ENCODE assay signal across 8 mouse cellular contexts in genomic region chr5:123059757-123060520, GRCm38 (mm10). TPM values are rescaled to one million over a fixed set of nuclear protein-coding genes. Genes with fewer than 3 reads are reported as not detected.
DNase-seq lines count a peak whose midpoint lies in the region; ATAC-seq and TF ChIP-seq lines count a peak whose summit lies in the region.

No protein-coding gene starts in this region.

- no peaks in the 10 kb centered on the region for H3K27me3 ChIP-seq in hindbrain, embryonic 11.5 days (ENCODE audit: control insufficient read depth, insufficient read depth, low read length)
- H3K27me3 ChIP-seq in hindbrain, embryonic 13.5 days: no peaks in the 10 kb centered on the region
- H3K27me3 ChIP-seq in G1E (ENCODE audit: insufficient read depth, low read length): no peaks in the 10 kb centered on the region
- no peaks in the 10 kb centered on the region for H3K27me3 ChIP-seq in embryonic facial prominence, embryonic 10.5 days (replicated peaks; ENCODE audit: low read depth, poor library complexity, severe bottlenecking)
- no peaks in the 10 kb centered on the region for H3K27me3 ChIP-seq in intestine, embryonic 14.5 days (replicated peaks; ENCODE audit: control insufficient read depth, insufficient read depth, low read length)
- no peaks in the 10 kb centered on the region for H3K27me3 ChIP-seq in liver, postnatal 0 days (ENCODE audit: insufficient read depth, low read length)
- H3K27me3 ChIP-seq in stomach, embryonic 16.5 days (ENCODE audit: control insufficient read depth, insufficient read depth, low read length): no peaks in the 10 kb centered on the region
- H3K27me3 ChIP-seq in forebrain, embryonic 15.5 days: no peaks in the 10 kb centered on the region

- no peak overlapping the region for H3K27ac ChIP-seq in hindbrain, embryonic 11.5 days (ENCODE audit: low read depth, low read length)
- H3K27ac ChIP-seq in hindbrain, embryonic 13.5 days: no peak overlapping the region
- H3K27ac ChIP-seq in embryonic facial prominence, embryonic 10.5 days (replicated peaks): peak overlapping the region; percentile 48
- peak overlapping the region; percentile 60 for H3K27ac ChIP-seq in intestine, embryonic 14.5 days (ENCODE audit: low read depth)
- H3K27ac ChIP-seq in liver, postnatal 0 days (ENCODE audit: low read depth): no peak overlapping the region
- H3K27ac ChIP-seq in stomach, embryonic 16.5 days (ENCODE audit: low read length): peak overlapping the region; percentile 64
- H3K27ac ChIP-seq in forebrain, embryonic 15.5 days (replicated peaks): no peak overlapping the region

- H3K9ac ChIP-seq in hindbrain, embryonic 11.5 days (ENCODE audit: low read depth, low read length): no peak overlapping the region
- H3K9ac ChIP-seq in hindbrain, embryonic 13.5 days: no peak overlapping the region
- no peak overlapping the region for H3K9ac ChIP-seq in intestine, embryonic 14.5 days (ENCODE audit: low read length)
- no peak overlapping the region for H3K9ac ChIP-seq in liver, postnatal 0 days (replicated peaks)
- H3K9ac ChIP-seq in stomach, embryonic 16.5 days (ENCODE audit: low read length): peak overlapping the region; percentile 18
- no peak overlapping the region for H3K9ac ChIP-seq in forebrain, embryonic 15.5 days (replicated peaks)

- no peaks in the 10 kb centered on the region for H3K4me1 ChIP-seq in hindbrain, embryonic 11.5 days (replicated peaks; ENCODE audit: control insufficient read depth, insufficient read depth, low read length)
- peaks cover 7% of the 10 kb centered on the region; the same call in 1 of the 2 replicates for H3K4me1 ChIP-seq in hindbrain, embryonic 13.5 days (replicated peaks)
- peaks cover 27% of the 10 kb centered on the region for H3K4me1 ChIP-seq in G1E (ENCODE audit: insufficient read depth, low read depth, low read length)
- H3K4me1 ChIP-seq in embryonic facial prominence, embryonic 10.5 days: peaks cover 22% of the 10 kb centered on the region
- no peaks in the 10 kb centered on the region; the same call in 1 of the 2 replicates for H3K4me1 ChIP-seq in intestine, embryonic 14.5 days (replicated peaks; ENCODE audit: control insufficient read depth, insufficient read depth, low read length)
- peaks cover 14% of the 10 kb centered on the region for H3K4me1 ChIP-seq in liver, postnatal 0 days (ENCODE audit: insufficient read depth)
- peaks cover 13% of the 10 kb centered on the region for H3K4me1 ChIP-seq in stomach, embryonic 16.5 days (ENCODE audit: control insufficient read depth, insufficient read depth, low read length)
- H3K4me1 ChIP-seq in forebrain, embryonic 15.5 days: peaks cover 7% of the 10 kb centered on the region

- peak; percentile 55; the same call in 1 of the 2 replicates for TF ChIP-seq CTCF in G1E (IDR thresholded peaks at IDR 0.05; ENCODE audit: low read depth, low read length)
- peak; percentile 81 for TF ChIP-seq CTCF in liver, postnatal 0 days (IDR thresholded peaks at IDR 0.05; ENCODE audit: low read depth)

- WGBS in hindbrain, embryonic 11.5 days: 43% methylated on average over 14 of the region's 14 CpGs
- 47% methylated on average over 14 of the region's 14 CpGs for WGBS in hindbrain, embryonic 13.5 days
- WGBS in embryonic facial prominence, embryonic 10.5 days: 32% methylated on average over 14 of the region's 14 CpGs
- WGBS in intestine, embryonic 14.5 days: 13% methylated on average over 14 of the region's 14 CpGs
- 39% methylated on average over 14 of the region's 14 CpGs for WGBS in liver, postnatal 0 days (ENCODE audit: insufficient replicate concordance)
- WGBS in stomach, embryonic 16.5 days: 14% methylated on average over 14 of the region's 14 CpGs
- 29% methylated on average over 14 of the region's 14 CpGs for WGBS in forebrain, embryonic 15.5 days

- no peak overlapping the region for H3K4me3 ChIP-seq in hindbrain, embryonic 11.5 days (ENCODE audit: low read depth, low read length)
- no peak overlapping the region for H3K4me3 ChIP-seq in hindbrain, embryonic 13.5 days
- no peak overlapping the region for H3K4me3 ChIP-seq in G1E (ENCODE audit: low read depth, low read length)
- peak overlapping the region; percentile 18; the same call in 1 of the 2 replicates for H3K4me3 ChIP-seq in embryonic facial prominence, embryonic 10.5 days
- H3K4me3 ChIP-seq in intestine, embryonic 14.5 days (ENCODE audit: low read depth, low read length): no peak overlapping the region
- no peak overlapping the region for H3K4me3 ChIP-seq in liver, postnatal 0 days (ENCODE audit: low read depth, low read length)
- H3K4me3 ChIP-seq in stomach, embryonic 16.5 days (replicated peaks; ENCODE audit: low read length): no peak overlapping the region
- H3K4me3 ChIP-seq in forebrain, embryonic 15.5 days: no peak overlapping the region

- no peaks in the 10 kb centered on the region for H3K9me3 ChIP-seq in hindbrain, embryonic 11.5 days (ENCODE audit: control insufficient read depth, low read length)
- no peaks in the 10 kb centered on the region for H3K9me3 ChIP-seq in hindbrain, embryonic 13.5 days
- H3K9me3 ChIP-seq in G1E (replicated peaks): no peaks in the 10 kb centered on the region
- H3K9me3 ChIP-seq in embryonic facial prominence, embryonic 10.5 days: no peaks in the 10 kb centered on the region
- H3K9me3 ChIP-seq in intestine, embryonic 14.5 days (ENCODE audit: control insufficient read depth, low read length): no peaks in the 10 kb centered on the region
- no peaks in the 10 kb centered on the region for H3K9me3 ChIP-seq in liver, postnatal 0 days (ENCODE audit: low read length)
- H3K9me3 ChIP-seq in stomach, embryonic 16.5 days (replicated peaks; ENCODE audit: control insufficient read depth, low read length): no peaks in the 10 kb centered on the region
- 0 out of 2 replicates have a peak, but pooled peaks cover 4% of the 10 kb centered on the region for H3K9me3 ChIP-seq in forebrain, embryonic 15.5 days

- ATAC-seq in hindbrain, embryonic 11.5 days (ENCODE audit: low FRiP score): no peak
- ATAC-seq in hindbrain, embryonic 13.5 days (ENCODE audit: low FRiP score): no peak
- ATAC-seq in G1E (ENCODE audit: extremely low read depth, insufficient number of reproducible peaks, low FRiP score, poor library complexity, severe bottlenecking): no peak
- ATAC-seq in intestine, embryonic 14.5 days (replicated peaks; ENCODE audit: low FRiP score, low TSS enrichment, low read depth): 0 out of 2 replicates have a peak, but pooled peaks have one; percentile 24
- no peak for ATAC-seq in liver, postnatal 0 days
- ATAC-seq in stomach, embryonic 16.5 days (ENCODE audit: insufficient read depth, low FRiP score): no peak
- ATAC-seq in forebrain, embryonic 15.5 days (replicated peaks): no peak

- peak; percentile 51 for DNase-seq in hindbrain, embryonic 11.5 days (ENCODE audit: low spot score)
- no peak for DNase-seq in G1E (ENCODE audit: low spot score)
- peak; percentile 51 for DNase-seq in embryonic facial prominence, embryonic 10.5 days (ENCODE audit: low spot score)
- peak; percentile 72 for DNase-seq in intestine, embryonic 14.5 days (ENCODE audit: low spot score)
- peak; percentile 54 for DNase-seq in liver, postnatal 0 days

- H3K4me2 ChIP-seq in hindbrain, embryonic 11.5 days (replicated peaks; ENCODE audit: low read depth, low read length): no peak overlapping the region
- no peak overlapping the region for H3K4me2 ChIP-seq in hindbrain, embryonic 13.5 days
- peak overlapping the region; percentile 20 for H3K4me2 ChIP-seq in intestine, embryonic 14.5 days (ENCODE audit: low read length)
- H3K4me2 ChIP-seq in liver, postnatal 0 days (ENCODE audit: low read depth, low read length): no peak overlapping the region
- peak overlapping the region; percentile 34 for H3K4me2 ChIP-seq in stomach, embryonic 16.5 days (ENCODE audit: low read depth, low read length)
- H3K4me2 ChIP-seq in forebrain, embryonic 15.5 days (replicated peaks): no peak overlapping the region

- no peaks in the 10 kb centered on the region for H3K36me3 ChIP-seq in hindbrain, embryonic 11.5 days (ENCODE audit: control insufficient read depth, insufficient read depth, low read length)
- H3K36me3 ChIP-seq in hindbrain, embryonic 13.5 days: no peaks in the 10 kb centered on the region
- no peaks in the 10 kb centered on the region for H3K36me3 ChIP-seq in G1E (replicated peaks)
- H3K36me3 ChIP-seq in embryonic facial prominence, embryonic 10.5 days (replicated peaks): no peaks in the 10 kb centered on the region
- H3K36me3 ChIP-seq in intestine, embryonic 14.5 days (ENCODE audit: control insufficient read depth, insufficient read depth, low read length): no peaks in the 10 kb centered on the region
- H3K36me3 ChIP-seq in liver, postnatal 0 days (replicated peaks; ENCODE audit: insufficient read depth, low read length): no peaks in the 10 kb centered on the region
- no peaks in the 10 kb centered on the region for H3K36me3 ChIP-seq in stomach, embryonic 16.5 days (ENCODE audit: control insufficient read depth, insufficient read depth, low read length)
- no peaks in the 10 kb centered on the region for H3K36me3 ChIP-seq in forebrain, embryonic 15.5 days

- no peak for TF ChIP-seq EP300 in liver, postnatal 0 days (IDR thresholded peaks at IDR 0.05; ENCODE audit: low read depth)

RNA-seq across cellular contexts. Expression of gene Tmem120b, which starts 8.3 kb away (rescaled TPM):
- 7.8 and 9.0 TPM in 2 replicates for polyA plus RNA-seq in hindbrain, embryonic 11.5 days (2014; fragmentation: Nextera tagmentation; extraction: Ambion mirVana)
- polyA plus RNA-seq in hindbrain, embryonic 13.5 days (2015; fragmentation: Nextera tagmentation; extraction: Ambion mirVana): 18.0 and 18.6 TPM in 2 replicates
- total RNA-seq in G1E (2014; fragmentation: Nextera tagmentation): 2.3 TPM in 1 of 2 replicates, not detected in the other
- 0.93 and 1.3 TPM in 2 replicates for total RNA-seq in G1E (2017)
- polyA plus RNA-seq in G1E (2012): 0.53 and 0.59 TPM in 2 replicates
- polyA plus RNA-seq in embryonic facial prominence, embryonic 10.5 days (2016; fragmentation: Nextera tagmentation; extraction: Ambion mirVana): 11.3 and 11.9 TPM in 2 replicates
- 8.9 and 10.0 TPM in 2 replicates for polyA plus RNA-seq in intestine, embryonic 14.5 days (2014; fragmentation: Nextera tagmentation; extraction: Ambion mirVana)
- 12.0 and 12.8 TPM in 2 replicates for polyA plus RNA-seq in liver, postnatal 0 days (2015; fragmentation: Nextera tagmentation; extraction: Ambion mirVana)
- polyA plus RNA-seq in stomach, embryonic 16.5 days (2015; fragmentation: Nextera tagmentation; extraction: Ambion mirVana): 13.7 and 15.3 TPM in 2 replicates
- polyA plus RNA-seq in forebrain, embryonic 15.5 days (2015; fragmentation: Nextera tagmentation; extraction: Ambion mirVana): 16.0 and 16.9 TPM in 2 replicates

RNA-seq across cellular contexts. Expression of gene Morn3, which starts 13.1 kb away (rescaled TPM):
- polyA plus RNA-seq in hindbrain, embryonic 11.5 days (2014; fragmentation: Nextera tagmentation; extraction: Ambion mirVana): 0.77 and 1.0 TPM in 2 replicates
- 0.65 and 1.5 TPM in 2 replicates for polyA plus RNA-seq in hindbrain, embryonic 13.5 days (2015; fragmentation: Nextera tagmentation; extraction: Ambion mirVana)
- not detected in 2 replicates for total RNA-seq in G1E (2014; fragmentation: Nextera tagmentation)
- 0.23 TPM in 1 of 2 replicates, not detected in the other for total RNA-seq in G1E (2017)
- polyA plus RNA-seq in G1E (2012): not detected in 2 replicates
- polyA plus RNA-seq in embryonic facial prominence, embryonic 10.5 days (2016; fragmentation: Nextera tagmentation; extraction: Ambion mirVana): not detected in 2 replicates
- polyA plus RNA-seq in intestine, embryonic 14.5 days (2014; fragmentation: Nextera tagmentation; extraction: Ambion mirVana): 0.54 and 1.5 TPM in 2 replicates
- polyA plus RNA-seq in liver, postnatal 0 days (2015; fragmentation: Nextera tagmentation; extraction: Ambion mirVana): not detected in 2 replicates
- 1.0 TPM in 1 of 2 replicates, not detected in the other for polyA plus RNA-seq in stomach, embryonic 16.5 days (2015; fragmentation: Nextera tagmentation; extraction: Ambion mirVana)
- polyA plus RNA-seq in forebrain, embryonic 15.5 days (2015; fragmentation: Nextera tagmentation; extraction: Ambion mirVana): 1.1 and 2.2 TPM in 2 replicates

RNA-seq across cellular contexts. Expression of gene Orai1, which starts 45.1 kb away (rescaled TPM):
- polyA plus RNA-seq in hindbrain, embryonic 11.5 days (2014; fragmentation: Nextera tagmentation; extraction: Ambion mirVana): 10.1 and 12.7 TPM in 2 replicates
- 11.8 and 12.3 TPM in 2 replicates for polyA plus RNA-seq in hindbrain, embryonic 13.5 days (2015; fragmentation: Nextera tagmentation; extraction: Ambion mirVana)
- total RNA-seq in G1E (2014; fragmentation: Nextera tagmentation): 16.0 and 18.8 TPM in 2 replicates
- total RNA-seq in G1E (2017): 7.1 and 10.2 TPM in 2 replicates
- polyA plus RNA-seq in G1E (2012): 16.4 and 18.1 TPM in 2 replicates
- polyA plus RNA-seq in embryonic facial prominence, embryonic 10.5 days (2016; fragmentation: Nextera tagmentation; extraction: Ambion mirVana): 8.4 and 8.7 TPM in 2 replicates
- 15.6 and 17.7 TPM in 2 replicates for polyA plus RNA-seq in intestine, embryonic 14.5 days (2014; fragmentation: Nextera tagmentation; extraction: Ambion mirVana)
- 12.4 and 13.1 TPM in 2 replicates for polyA plus RNA-seq in liver, postnatal 0 days (2015; fragmentation: Nextera tagmentation; extraction: Ambion mirVana)
- 16.6 and 18.3 TPM in 2 replicates for polyA plus RNA-seq in stomach, embryonic 16.5 days (2015; fragmentation: Nextera tagmentation; extraction: Ambion mirVana)
- polyA plus RNA-seq in forebrain, embryonic 15.5 days (2015; fragmentation: Nextera tagmentation; extraction: Ambion mirVana): 14.0 and 14.9 TPM in 2 replicates

Comparison
In these comparisons a context has a peak if more than half of its experiments do, and no peak if none do; other contexts are left out.
1. H3K27ac ChIP-seq: peak in embryonic facial prominence, embryonic 10.5 days (single experiment), intestine, embryonic 14.5 days (single experiment) and stomach, embryonic 16.5 days (single experiment); none in hindbrain, embryonic 11.5 days (single experiment), hindbrain, embryonic 13.5 days (single experiment), liver, postnatal 0 days (single experiment) and forebrain, embryonic 15.5 days (single experiment).
2. H3K4me2 ChIP-seq: peak in intestine, embryonic 14.5 days (single experiment) and stomach, embryonic 16.5 days (single experiment); none in hindbrain, embryonic 11.5 days (single experiment), hindbrain, embryonic 13.5 days (single experiment), liver, postnatal 0 days (single experiment) and forebrain, embryonic 15.5 days (single experiment).